Mouse (Mus musculus): Measurements from ENCODE around the gene Hsdl1. TPM values are rescaled to one million over a fixed set of nuclear protein-coding genes. Genes with fewer than 3 reads are reported as not detected.

Hsdl1 gene
- 100 to 1,000 TPM in 1 of 2 experiments, 10 to 100 TPM in 1; 80.6 to 117 TPM for polyA plus RNA-seq (2017; shearing (Covaris generic))

DNA sequence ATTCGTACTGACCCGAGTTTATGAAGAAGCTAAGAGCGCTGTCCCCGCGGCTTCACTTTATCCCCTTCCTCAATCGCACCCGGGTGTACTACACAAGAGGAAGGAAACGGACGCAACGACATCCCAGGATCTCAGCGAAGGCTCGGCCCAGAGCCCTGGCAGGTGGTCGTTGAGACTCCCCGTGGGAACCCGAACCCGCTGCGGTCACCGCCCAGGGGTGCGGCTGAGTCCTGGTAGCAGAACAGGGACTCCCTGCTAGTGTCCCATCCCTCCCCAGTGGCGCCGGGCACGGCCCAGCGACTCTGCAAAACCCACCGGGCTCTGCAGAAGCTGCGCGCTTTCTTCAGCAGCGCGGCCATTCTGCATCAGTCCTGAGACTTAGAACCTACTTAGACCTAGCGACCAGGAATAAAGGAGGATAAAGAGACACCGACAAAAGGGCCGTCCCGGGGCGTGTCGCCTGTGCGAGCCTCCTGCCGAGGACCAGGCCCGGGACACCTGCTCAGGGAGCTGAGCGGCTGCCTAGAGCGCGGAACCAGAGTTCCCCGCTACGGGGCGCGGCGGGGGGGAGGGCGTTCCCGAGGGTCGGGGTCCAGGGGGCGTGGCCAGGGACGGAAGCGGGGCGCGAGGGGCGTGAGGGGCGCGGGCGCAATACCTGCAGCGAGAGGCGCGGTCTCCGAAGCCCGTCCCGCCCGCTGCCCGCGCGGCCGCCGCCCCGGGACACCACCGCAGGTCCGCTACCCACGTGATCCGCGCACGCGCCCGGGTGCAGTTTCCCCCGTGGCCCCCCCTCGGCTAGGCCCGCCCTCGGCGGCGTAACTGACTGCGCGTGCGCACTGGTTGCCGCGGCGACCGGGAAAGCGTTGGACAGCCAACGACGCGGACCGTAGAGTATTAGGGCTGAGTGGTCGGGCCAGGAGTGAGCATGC is at the start of gene Hsdl1, which contains the start of gene Dnaaf1:
Gene Hsdl1 (minus strand): TSS at position 747 of the 929 bp plus-strand sequence.
Gene Dnaaf1 (plus strand): TSS at position 799 of the 929 bp plus-strand sequence.

DNA sequence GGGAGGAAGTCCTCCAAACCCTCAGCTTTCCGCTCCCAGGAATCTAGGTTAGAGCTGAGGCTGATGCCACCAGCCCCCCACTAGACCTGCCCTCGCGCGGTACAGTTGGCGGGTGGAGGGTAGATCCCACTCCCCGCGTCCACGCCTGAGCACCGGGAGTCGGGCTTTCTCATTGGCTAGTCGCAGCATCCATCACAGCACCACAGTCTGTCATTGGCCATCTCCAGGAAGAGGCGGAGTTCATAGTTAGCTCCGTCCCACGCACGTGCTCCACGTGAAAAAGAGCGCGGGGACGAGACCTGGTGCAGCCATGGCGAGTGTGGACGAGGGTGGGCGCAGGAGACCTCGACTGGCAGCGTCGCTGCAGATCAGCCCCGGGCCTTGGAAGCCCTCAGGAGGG is 37.5 kb upstream of the Hsdl1 start, which contains the start of gene Adad2:
Gene Adad2 (plus strand): TSS at position 277 of the 400 bp plus-strand sequence.

DNA sequence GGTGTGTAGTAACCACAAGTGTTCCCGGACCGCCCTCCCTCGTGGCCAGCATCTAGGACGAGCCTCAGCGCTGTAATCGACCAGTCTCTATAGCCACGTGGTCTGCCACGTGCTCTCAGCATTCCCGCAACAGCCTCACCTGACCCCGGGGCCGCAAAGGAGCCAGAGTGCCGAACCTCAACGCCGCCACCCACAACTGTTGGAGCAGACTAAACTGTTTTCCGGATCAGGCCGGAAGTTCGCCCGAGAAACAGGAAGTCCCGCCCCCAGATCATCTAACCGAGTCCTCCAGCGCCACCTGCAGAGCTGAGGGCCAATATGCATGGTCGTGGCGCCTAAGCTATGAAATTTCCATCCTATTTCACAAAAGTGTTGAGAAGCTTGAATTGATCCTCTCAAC is 30.0 kb upstream of the Hsdl1 start, which contains the start of gene Taf1c:
Gene Taf1c (minus strand): TSS at position 227 of the 400 bp plus-strand sequence.

DNA sequence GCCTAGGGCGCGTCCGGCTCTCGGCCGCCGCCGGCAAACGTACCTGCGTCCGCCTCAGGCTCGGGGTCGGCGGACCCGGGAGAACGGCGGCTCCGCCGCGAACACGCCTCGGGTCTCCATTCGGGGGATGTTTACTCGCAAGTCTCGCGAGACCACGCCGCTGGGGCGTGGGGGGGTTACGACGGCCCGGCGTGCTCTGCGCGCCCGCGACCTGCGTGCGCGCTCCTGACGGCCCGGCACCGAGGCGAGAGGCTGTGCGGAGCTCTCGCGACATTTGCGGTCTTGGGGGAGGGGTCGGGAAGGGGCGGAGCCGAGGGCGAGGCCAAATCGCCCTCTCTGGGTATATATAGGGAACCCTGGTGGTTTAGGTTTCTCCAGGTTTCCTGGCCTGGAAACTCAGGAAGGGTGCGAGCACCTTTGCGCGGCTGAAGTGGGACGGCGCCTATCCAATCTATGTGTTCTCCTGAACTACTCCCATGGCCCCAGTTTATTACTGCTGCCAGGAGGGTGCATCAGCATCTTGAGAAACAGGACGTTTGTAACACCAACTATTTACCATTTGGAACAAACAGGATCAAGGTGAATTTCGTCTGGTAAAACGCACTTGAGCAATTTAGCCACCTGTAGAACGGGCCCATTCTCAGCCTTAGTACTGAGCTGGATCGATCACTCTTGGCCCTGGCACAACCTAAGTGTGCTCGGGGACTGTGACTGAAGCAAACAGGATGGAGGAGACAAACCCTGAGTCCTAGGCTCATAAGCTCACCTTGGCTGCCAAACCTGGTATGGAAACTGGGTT is 16.2 kb downstream of the Hsdl1 start, which contains the start of gene Mbtps1:
Gene Mbtps1 (minus strand): TSS at position 133 of the 799 bp plus-strand sequence.

Other genes starting within 250 kb of the Hsdl1 start
- gene Hsbp1, start 230.7 kb downstream of the Hsdl1 start, polyA plus RNA-seq (2017; shearing (Covaris generic)) = 100 to 1,000 TPM; 177 to 197 TPM
- 10 to 100 TPM; 25.1 to 28.4 TPM for gene Mlycd, start 180.3 kb downstream of the Hsdl1 start, polyA plus RNA-seq (2017; shearing (Covaris generic))
- gene Osgin1, start 141.1 kb downstream of the Hsdl1 start, polyA plus RNA-seq (2017; shearing (Covaris generic)) = 10 to 100 TPM in 1 of 2 experiments, 1 to 10 TPM in 1; 7.8 to 14.4 TPM
- gene Necab2, start 128.5 kb downstream of the Hsdl1 start, polyA plus RNA-seq (2017; shearing (Covaris generic)) = not detected
- under 1 TPM; 0.12 to 0.20 TPM for gene Slc38a8, start 73.5 kb downstream of the Hsdl1 start, polyA plus RNA-seq (2017; shearing (Covaris generic))
- gene Mbtps1, start 16.4 kb downstream of the Hsdl1 start, polyA plus RNA-seq (2017; shearing (Covaris generic)) = 10 to 100 TPM; 54.1 to 62.1 TPM
- gene Dnaaf1, start 52 bp upstream of the Hsdl1 start, polyA plus RNA-seq (2017; shearing (Covaris generic)) = not detected
- 10 to 100 TPM; 19.8 to 24.3 TPM for gene Taf1c, start 30.0 kb upstream of the Hsdl1 start, polyA plus RNA-seq (2017; shearing (Covaris generic))
- gene Adad2, start 37.6 kb upstream of the Hsdl1 start, polyA plus RNA-seq (2017; shearing (Covaris generic)) = not detected
- gene Kcng4, start 60.5 kb upstream of the Hsdl1 start, polyA plus RNA-seq (2017; shearing (Covaris generic)) = under 1 TPM in 1 of 2 experiments, not detected in 1; 0.09 TPM
- gene Wfdc1, start 91.2 kb upstream of the Hsdl1 start, polyA plus RNA-seq (2017; shearing (Covaris generic)) = not detected
- gene Atp2c2, start 124.8 kb upstream of the Hsdl1 start, polyA plus RNA-seq (2017; shearing (Covaris generic)) = under 1 TPM; 0.05 to 0.29 TPM
- gene Tldc1, start 203.2 kb upstream of the Hsdl1 start, polyA plus RNA-seq (2017; shearing (Covaris generic)) = 10 to 100 TPM in 1 of 2 experiments, 1 to 10 TPM in 1; 9.8 to 14.4 TPM